Mouse (Mus musculus) CH12.LX (cell line): ENCODE results near the gene Gm43191. TPM values are rescaled to one million over a fixed set of nuclear protein-coding genes. Genes with fewer than 3 reads are reported as not detected.

Experiments
- DNase-seq: peaks from one replicate; pipeline ENCODE4 v3.0.0-alpha.2; 2013; ENCODE audit errors: extremely low read depth
- H3K27ac ChIP-seq: 2 replicates; pipeline ENCODE4 v1.5.1; 2012; ENCODE audit warnings: low read depth, mild to moderate bottlenecking, control low read depth, moderate library complexity; ENCODE audit not compliant: insufficient read depth
- H3K27me3 ChIP-seq: replicated peaks from 2 replicates; pipeline ENCODE3; 2012; ENCODE audit warnings: inconsistent platforms
- H3K36me3 ChIP-seq, 2 experiments: replicated peaks in 1 of 2; 2 replicates each; pipeline versions ENCODE3 to v1.6.1; 2012; ENCODE audit warnings: inconsistent platforms in 1 of 2, low read length in 1 of 2, mild to moderate bottlenecking in 1 of 2, mixed read lengths in 1 of 2, moderate library complexity in 1 of 2; ENCODE audit not compliant: control insufficient read depth in 1 of 2, insufficient read depth in 1 of 2
- H3K4me1 ChIP-seq, 2 experiments: 2 replicates each; pipeline ENCODE4 v1.6.1; 2012; ENCODE audit warnings: inconsistent platforms in 1 of 2, moderate library complexity in 1 of 2; ENCODE audit not compliant: insufficient read depth in 2 of 2, control insufficient read depth in 1 of 2
- H3K4me2 ChIP-seq: 2 replicates; pipeline ENCODE4 v1.6.1; 2012; ENCODE audit warnings: low read depth, mild to moderate bottlenecking, control low read depth; ENCODE audit not compliant: poor library complexity, insufficient read depth, severe bottlenecking
- H3K4me3 ChIP-seq, 3 experiments: fragments of 150-350 bp in 1 of 3; sonication (generic) in 1 of 3; replicated peaks in 1 of 3; 2 replicates each; pipeline versions ENCODE3 to v1.5.1; 2011 to 2012; ENCODE audit warnings: low read depth in 2 of 3, low read length in 2 of 3, mild to moderate bottlenecking in 2 of 3, moderate library complexity in 2 of 3, control low read depth in 1 of 3, improper control_type of control experiment in 1 of 3, inconsistent platforms in 1 of 3, mixed read lengths in 1 of 3; ENCODE audit not compliant: poor library complexity in 1 of 3
- H3K79me2 ChIP-seq: replicated peaks from 2 replicates; pipeline ENCODE4 v1.6.1; 2012; ENCODE audit warnings: mild to moderate bottlenecking, moderate library complexity; ENCODE audit not compliant: control insufficient read depth, poor library complexity, insufficient read depth, severe bottlenecking; ENCODE audit errors: extremely low read depth
- H3K9ac ChIP-seq: 2 replicates; pipeline ENCODE4 v1.6.1; 2012; ENCODE audit warnings: low read depth, mild to moderate bottlenecking, control low read depth, moderate library complexity; ENCODE audit not compliant: insufficient read depth
- H3K9me3 ChIP-seq: replicated peaks from 2 replicates; pipeline ENCODE3; 2012; ENCODE audit warnings: low read length, inconsistent platforms, mixed read lengths
- CHD1 ChIP-seq: IDR thresholded peaks from 2 replicates; pipeline ENCODE4 v1.6.1; 2012; ENCODE audit warnings: low read depth, low read length, improper control_type of control experiment, inconsistent platforms
- CHD2 ChIP-seq: IDR thresholded peaks from 2 replicates; pipeline ENCODE4 v1.6.1; 2011; ENCODE audit warnings: low read length, improper control_type of control experiment
- CTCF ChIP-seq, 2 experiments: IDR thresholded peaks in 1 of 2; conservative IDR thresholded peaks in 1 of 2; 2 replicates each; pipeline ENCODE4 v1.5.1; 2011 to 2012; ENCODE audit warnings: low read depth in 2 of 2, low read length in 2 of 2, improper control_type of control experiment in 1 of 2, inconsistent platforms in 1 of 2, mild to moderate bottlenecking in 1 of 2, moderate library complexity in 1 of 2
- EP300 ChIP-seq: IDR thresholded peaks from 2 replicates; pipeline ENCODE4 v1.6.1; 2011; ENCODE audit warnings: low read length, improper control_type of control experiment
- ETS1 ChIP-seq: conservative IDR thresholded peaks from 2 replicates; pipeline ENCODE4 v1.6.1; 2012; ENCODE audit warnings: low read depth, mild to moderate bottlenecking, inconsistent platforms, low read length, improper control_type of control experiment, moderate library complexity
- GABPA ChIP-seq: IDR thresholded peaks from 2 replicates; pipeline ENCODE4 v1.6.1; 2012; ENCODE audit warnings: low read depth, low read length, improper control_type of control experiment, inconsistent platforms; ENCODE audit not compliant: insufficient replicate concordance
- HCFC1 ChIP-seq: IDR thresholded peaks from 2 replicates; pipeline ENCODE4 v1.6.1; 2012; ENCODE audit warnings: low read depth, mild to moderate bottlenecking, inconsistent platforms, low read length, improper control_type of control experiment
- JUN ChIP-seq: IDR thresholded peaks from 2 replicates; pipeline ENCODE4 v1.6.1; 2011; ENCODE audit warnings: low read depth, mild to moderate bottlenecking, low read length, improper control_type of control experiment, moderate library complexity; ENCODE audit not compliant: insufficient read depth
- KAT2A ChIP-seq: IDR thresholded peaks from 2 replicates; pipeline ENCODE4 v1.6.1; 2012; ENCODE audit warnings: low read length, improper control_type of control experiment, inconsistent platforms; ENCODE audit not compliant: insufficient replicate concordance
- MAFK ChIP-seq: IDR thresholded peaks from 2 replicates; pipeline ENCODE4 v1.6.1; 2011; ENCODE audit warnings: low read length, improper control_type of control experiment; ENCODE audit not compliant: insufficient replicate concordance
- MAX ChIP-seq: IDR thresholded peaks from 2 replicates; pipeline ENCODE4 v1.6.1; 2011; ENCODE audit warnings: low read length, improper control_type of control experiment
- MAZ ChIP-seq: IDR thresholded peaks from 2 replicates; pipeline ENCODE4 v1.6.1; 2012; ENCODE audit warnings: low read depth, mild to moderate bottlenecking, inconsistent platforms, low read length, improper control_type of control experiment, moderate library complexity
- NELFE ChIP-seq: IDR thresholded peaks from 2 replicates; pipeline ENCODE4 v1.6.1; 2011; ENCODE audit warnings: low read depth, low read length, improper control_type of control experiment
- NRF1 ChIP-seq: IDR thresholded peaks from 2 replicates; pipeline ENCODE4 v1.6.1; 2014; ENCODE audit warnings: low read depth, mild to moderate bottlenecking, inconsistent platforms, low read length, improper control_type of control experiment, moderate library complexity
- POLR2A ChIP-seq: IDR thresholded peaks from 2 replicates; pipeline ENCODE4 v1.6.1; 2011; ENCODE audit warnings: low read depth, mild to moderate bottlenecking, improper control_type of control experiment, low read length
- POLR2AphosphoS2 ChIP-seq: IDR thresholded peaks from 2 replicates; pipeline ENCODE4 v1.6.1; 2011; ENCODE audit warnings: low read depth, low read length, improper control_type of control experiment
- RAD21 ChIP-seq: IDR thresholded peaks from 2 replicates; pipeline ENCODE4 v1.6.1; 2011; ENCODE audit warnings: low read depth, mild to moderate bottlenecking, low read length, improper control_type of control experiment, moderate library complexity
- RCOR1 ChIP-seq: conservative IDR thresholded peaks from 2 replicates; pipeline ENCODE4 v1.6.1; 2012; ENCODE audit warnings: low read depth, mild to moderate bottlenecking, inconsistent platforms, low read length, improper control_type of control experiment
- USF1 ChIP-seq: IDR thresholded peaks from 2 replicates; pipeline ENCODE4 v1.6.1; 2014; ENCODE audit warnings: low read depth, mild to moderate bottlenecking, inconsistent platforms, low read length, improper control_type of control experiment
- ZC3H11A ChIP-seq: IDR thresholded peaks from 2 replicates; pipeline ENCODE4 v1.6.1; 2012; ENCODE audit warnings: low read depth, mild to moderate bottlenecking, inconsistent platforms, low read length, improper control_type of control experiment
- dilution Hi-C: fragments of 300-500 bp; cut with MboI; formaldehyde crosslinking; loops from 2 replicates; pipeline ENCODE4 v1.14.3; 2020; ENCODE audit warnings: low sequenced_read_pairs; ENCODE audit not compliant: extremely low pct_unique_long_range_greater_than_20kb, extremely low pct_ligation_motif_present
- in situ Hi-C: fragments of 300-500 bp; cut with MboI; formaldehyde crosslinking; loops from 3 replicates; pipeline ENCODE4 v1.14.3; 2019; ENCODE audit warnings: low sequenced_read_pairs, low pct_ligation_motif_present, low pct_unique_long_range_greater_than_20kb, mixed read lengths
- polyA plus RNA-seq: library from polyadenylated mRNA; unstranded; fragments of >175 nt; gene quantifications from 2 replicates; pipeline ENCODE4 v1.2.1, GENCODE M21; 2012; ENCODE audit warnings: low read depth; ENCODE audit not compliant: insufficient read length
- total RNA-seq, 2 experiments: library from RNA; depleted of rRNA; stranded (reverse); fragments of 300-350 nt in 1 of 2; fragments of >200 nt in 1 of 2; gene quantifications; 2 replicates each; pipeline ENCODE4 v1.2.3; 2012 to 2014

Gene Gm43191
- total RNA-seq (2012; rRNA removed) (not detected in 2 replicates), total RNA-seq (2014; rRNA removed) (not detected in 2 replicates), polyA plus RNA-seq (0.51 TPM in 1 of 2 replicates, not detected in the other)

DNA sequence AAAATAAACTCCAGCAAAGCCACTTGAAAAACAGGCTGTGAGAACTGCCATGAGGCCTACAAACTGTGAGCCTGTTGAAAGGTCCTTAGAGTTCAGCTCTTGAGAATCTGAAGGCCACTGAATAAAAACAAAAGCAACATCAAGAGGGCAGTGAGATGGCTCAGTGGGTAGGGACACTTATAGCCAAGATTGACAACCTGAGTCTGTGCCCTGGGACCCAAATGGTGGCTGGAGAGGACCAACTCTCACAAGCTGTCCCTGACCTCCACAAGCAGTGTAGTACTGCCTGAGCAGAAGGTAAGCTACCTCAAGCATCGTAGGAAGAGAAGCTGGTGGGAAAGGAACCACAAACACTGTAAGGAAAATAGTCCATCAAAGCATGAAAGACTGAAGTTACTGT, at the start of gene Gm43191:
Gene Gm43191 (minus strand): TSS at position 101 of the 400 bp plus-strand sequence.
- TF ChIP-seq CTCF (conservative IDR thresholded peaks at IDR 0.05 in 1 of 2, IDR thresholded peaks at IDR 0.05 in 1 of 2; ENCODE audit: low read depth in 2 of 2, low read length in 2 of 2) (no peak), GABPA (no peak), NELFE (no peak), KAT2A (no peak), RCOR1 (no peak), JUN (no peak), MAFK (no peak), CHD2 (no peak), HCFC1 (no peak), MAX (no peak)
- in situ Hi-C loops (no loop called here), dilution Hi-C loops (no loop called here)
- no peak for DNase-seq
- no peak within 1 kb of the TSS for H3K27ac ChIP-seq
- H3K27me3 ChIP-seq = no peaks in the 10 kb centered on the region
- no peak within 1 kb of the TSS for H3K4me3 ChIP-seq
- H3K9ac ChIP-seq = no peak within 1 kb of the TSS
- H3K4me2 ChIP-seq = no peak within 1 kb of the TSS
- H3K36me3 ChIP-seq = peaks cover 5 to 52% of the 10 kb centered on the region in 2 experiments
- no peaks in the 10 kb centered on the region for H3K79me2 ChIP-seq
- no peaks in the 10 kb centered on the region for H3K9me3 ChIP-seq
- no peaks in the 10 kb centered on the region for H3K4me1 ChIP-seq

DNA sequence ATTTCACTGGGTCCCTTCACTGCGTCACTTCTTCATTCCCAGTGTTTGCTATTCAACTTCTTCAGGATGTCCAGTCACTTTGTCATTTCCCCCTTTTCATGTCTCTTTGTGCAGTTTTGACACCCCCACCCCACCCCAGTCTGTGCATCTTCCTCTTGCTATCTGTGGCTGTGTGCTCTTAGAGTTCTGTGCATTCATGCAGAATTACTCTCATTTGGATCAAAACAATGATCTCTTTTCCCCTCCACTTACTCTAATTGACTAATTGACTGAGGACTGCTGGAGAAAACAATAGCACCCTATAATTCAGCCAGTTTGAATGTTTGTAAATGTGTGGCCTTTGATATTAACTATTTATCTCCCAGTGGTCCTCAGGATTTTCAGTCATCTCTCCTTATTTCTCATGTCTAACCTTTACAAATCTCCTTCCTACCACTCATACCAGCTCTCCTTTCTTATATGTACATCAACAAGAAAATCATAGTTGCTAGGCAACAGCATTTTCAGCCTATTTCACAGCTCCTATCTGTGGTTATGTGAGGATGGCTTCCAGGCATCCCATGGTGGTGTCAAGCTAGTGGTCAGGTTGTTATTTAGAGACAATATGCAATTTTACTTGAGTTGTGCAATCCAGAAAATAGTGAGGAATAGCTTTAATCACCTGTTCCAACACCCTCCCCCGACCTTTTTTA, 48.6 kb upstream of the Gm43191 start:
- Histone ChIP-seq H3K27ac (no peak overlapping the region), H3K4me1 (no peaks in the 10 kb centered on the region; a peak in 1 of 4 replicates), H3K36me3 (no peaks in the 10 kb centered on the region), H3K9me3 (peaks cover 3% of the 10 kb centered on the region), H3K4me3 (no peak overlapping the region), H3K9ac (no peak overlapping the region), H3K4me2 (no peak overlapping the region), H3K79me2 (no peaks in the 10 kb centered on the region), H3K27me3 (no peaks in the 10 kb centered on the region)
- in situ Hi-C loops (loop anchor here (10.0 to 25.0 kb wide), 3 partner anchors 135 to 392 kb away; partner anchors contain the start of genes Dbt, Rtca and Sass6), dilution Hi-C loops (no loop called here)
- no peak for DNase-seq
- TF ChIP-seq POLR2A = no peak
- TF ChIP-seq RCOR1 = no peak
- no peak for TF ChIP-seq CHD1
- no peak for TF ChIP-seq JUN
- TF ChIP-seq HCFC1 = no peak
- no peak for TF ChIP-seq CTCF (conservative IDR thresholded peaks at IDR 0.05 in 1 of 2, IDR thresholded peaks at IDR 0.05 in 1 of 2; ENCODE audit: low read depth in 2 of 2, low read length in 2 of 2)
- TF ChIP-seq CHD2 = no peak
- TF ChIP-seq EP300 = no peak
- TF ChIP-seq MAZ = no peak
- no peak for TF ChIP-seq USF1
- no peak for TF ChIP-seq ZC3H11A
- no peak for TF ChIP-seq NRF1
- TF ChIP-seq POLR2AphosphoS2 = no peak
- TF ChIP-seq ETS1 = no peak
- no peak for TF ChIP-seq GABPA
- no peak for TF ChIP-seq RAD21
